Mouse (Mus musculus): ENCODE measurements around the gene Klf16. TPM values are rescaled to one million over a fixed set of nuclear protein-coding genes. Genes with fewer than 3 reads are reported as not detected.

Klf16 gene
- polyA plus RNA-seq (2014; fragmentation: Nextera tagmentation; extraction: Ambion mirVana) = 4.5 and 5.5 TPM in 2 replicates

- H3K27ac ChIP-seq (replicated peaks; ENCODE audit: low read depth, low read length) = peak within 1 kb of the TSS; percentile 74
- 1% methylated on average over 54 of the region's 97 CpGs for WGBS
- no peaks in the 10 kb centered on the region for H3K36me3 ChIP-seq (replicated peaks; ENCODE audit: control insufficient read depth, insufficient read depth, low read depth, low read length)
- H3K9ac ChIP-seq (replicated peaks; ENCODE audit: low read length) = peak within 1 kb of the TSS; percentile 73
- H3K4me2 ChIP-seq (ENCODE audit: low read depth, low read length) = peak within 1 kb of the TSS; percentile 98
- ATAC-seq (replicated peaks; ENCODE audit: insufficient number of reproducible peaks, low FRiP score, low TSS enrichment, low read depth) (peak; percentile 69), DNase-seq (ENCODE audit: low spot score) (peak; percentile 96)
- H3K4me3 ChIP-seq (ENCODE audit: low read depth, low read length) = peak within 1 kb of the TSS; percentile 78
- no peaks in the 10 kb centered on the region for H3K9me3 ChIP-seq (replicated peaks; ENCODE audit: control insufficient read depth, low read length)
- H3K4me1 ChIP-seq (ENCODE audit: control insufficient read depth, insufficient read depth, low read length) = no peaks in the 10 kb centered on the region; the same call in none of the 2 replicates
- no peaks in the 10 kb centered on the region for H3K27me3 ChIP-seq (ENCODE audit: control insufficient read depth, insufficient read depth, low read length)
These were observed at the start of gene Klf16 for GRCm38 (mm10) chr10:80577195-80578130. Gene Klf16 (minus strand): TSS chr10:80577321.

- H3K27ac ChIP-seq (replicated peaks; ENCODE audit: low read depth, low read length) = no peak overlapping the region
- no peak for ATAC-seq (replicated peaks; ENCODE audit: insufficient number of reproducible peaks, low FRiP score, low TSS enrichment, low read depth)
- H3K4me3 ChIP-seq (ENCODE audit: low read depth, low read length) = no peak overlapping the region
- H3K9ac ChIP-seq (replicated peaks; ENCODE audit: low read length) = no peak overlapping the region
- H3K27me3 ChIP-seq (ENCODE audit: control insufficient read depth, insufficient read depth, low read length) = no peaks in the 10 kb centered on the region
- DNase-seq (ENCODE audit: low spot score) = no peak
- no peaks in the 10 kb centered on the region for H3K9me3 ChIP-seq (replicated peaks; ENCODE audit: control insufficient read depth, low read length)
- WGBS = 95% methylated on average over 4 of the region's 4 CpGs
- H3K4me2 ChIP-seq (ENCODE audit: low read depth, low read length) = no peak overlapping the region
- H3K36me3 ChIP-seq (replicated peaks; ENCODE audit: control insufficient read depth, insufficient read depth, low read depth, low read length) = peaks cover 2% of the 10 kb centered on the region; the same call in 1 of the 2 replicates
- H3K4me1 ChIP-seq (ENCODE audit: control insufficient read depth, insufficient read depth, low read length) = peaks cover 7% of the 10 kb centered on the region; the same call in 1 of the 2 replicates
These were observed 48.6 kb upstream of the Klf16 start for GRCm38 (mm10) chr10:80625764-80626163.

- Histone ChIP-seq H3K27me3 (ENCODE audit: control insufficient read depth, insufficient read depth, low read length) (no peaks in the 10 kb centered on the region), H3K4me2 (ENCODE audit: low read depth, low read length) (peak overlapping the region; percentile 85), H3K9ac (replicated peaks; ENCODE audit: low read length) (peak overlapping the region; percentile 84), H3K4me3 (ENCODE audit: low read depth, low read length) (peak overlapping the region; percentile 90), H3K4me1 (ENCODE audit: control insufficient read depth, insufficient read depth, low read length) (peaks cover 4% of the 10 kb centered on the region; the same call in 1 of the 2 replicates), H3K27ac (replicated peaks; ENCODE audit: low read depth, low read length) (peak overlapping the region; percentile 82), H3K9me3 (replicated peaks; ENCODE audit: control insufficient read depth, low read length) (no peaks in the 10 kb centered on the region), H3K36me3 (replicated peaks; ENCODE audit: control insufficient read depth, insufficient read depth, low read depth, low read length) (no peaks in the 10 kb centered on the region)
- 13% methylated on average over 15 of the region's 15 CpGs for WGBS
- DNase-seq (ENCODE audit: low spot score) (peak; percentile 71), ATAC-seq (replicated peaks; ENCODE audit: insufficient number of reproducible peaks, low FRiP score, low TSS enrichment, low read depth) (no peak)
These were observed 46.5 kb upstream of the Klf16 start for GRCm38 (mm10) chr10:80623457-80624191.

GRCm38 (mm10) chr10:80622661-80623456 is 45.7 kb upstream of the Klf16 start, which contains the start of gene Csnk1g2:
Gene Csnk1g2 (plus strand): TSS chr10:80622838.
- Histone ChIP-seq H3K27ac (replicated peaks; ENCODE audit: low read depth, low read length) (peak within 1 kb of the TSS; percentile 82), H3K4me3 (ENCODE audit: low read depth, low read length) (peak within 1 kb of the TSS; percentile 90), H3K9ac (replicated peaks; ENCODE audit: low read length) (peak within 1 kb of the TSS; percentile 84), H3K4me2 (ENCODE audit: low read depth, low read length) (peak within 1 kb of the TSS; percentile 85), H3K27me3 (ENCODE audit: control insufficient read depth, insufficient read depth, low read length) (no peaks in the 10 kb centered on the region), H3K9me3 (replicated peaks; ENCODE audit: control insufficient read depth, low read length) (no peaks in the 10 kb centered on the region), H3K4me1 (ENCODE audit: control insufficient read depth, insufficient read depth, low read length) (peaks cover 4% of the 10 kb centered on the region; the same call in 1 of the 2 replicates), H3K36me3 (replicated peaks; ENCODE audit: control insufficient read depth, insufficient read depth, low read depth, low read length) (no peaks in the 10 kb centered on the region)
- WGBS = under 1% methylated on average over 82 of the region's 85 CpGs
- peak; percentile 52 for DNase-seq (ENCODE audit: low spot score)
- peak; percentile 12; the same call in 1 of the 2 replicates for ATAC-seq (replicated peaks; ENCODE audit: insufficient number of reproducible peaks, low FRiP score, low TSS enrichment, low read depth)

GRCm38 (mm10) chr10:80621940-80622660 is 45.0 kb upstream of the Klf16 start:
- Histone ChIP-seq H3K4me3 (ENCODE audit: low read depth, low read length) (peak overlapping the region; percentile 90), H3K27ac (replicated peaks; ENCODE audit: low read depth, low read length) (peak overlapping the region; percentile 78), H3K36me3 (replicated peaks; ENCODE audit: control insufficient read depth, insufficient read depth, low read depth, low read length) (no peaks in the 10 kb centered on the region), H3K9ac (replicated peaks; ENCODE audit: low read length) (peak overlapping the region; percentile 84), H3K27me3 (ENCODE audit: control insufficient read depth, insufficient read depth, low read length) (no peaks in the 10 kb centered on the region), H3K4me2 (ENCODE audit: low read depth, low read length) (peak overlapping the region; percentile 60), H3K4me1 (ENCODE audit: control insufficient read depth, insufficient read depth, low read length) (peaks cover 4% of the 10 kb centered on the region; the same call in 1 of the 2 replicates), H3K9me3 (replicated peaks; ENCODE audit: control insufficient read depth, low read length) (no peaks in the 10 kb centered on the region)
- ATAC-seq (replicated peaks; ENCODE audit: insufficient number of reproducible peaks, low FRiP score, low TSS enrichment, low read depth) = peak; percentile 91
- DNase-seq (ENCODE audit: low spot score) = peak; percentile 100
- under 1% methylated on average over 64 of the region's 64 CpGs for WGBS

- Histone ChIP-seq H3K4me1 (ENCODE audit: control insufficient read depth, insufficient read depth, low read length) (peaks cover 4% of the 10 kb centered on the region; the same call in 1 of the 2 replicates), H3K27me3 (ENCODE audit: control insufficient read depth, insufficient read depth, low read length) (no peaks in the 10 kb centered on the region), H3K4me2 (ENCODE audit: low read depth, low read length) (peak overlapping the region; percentile 60), H3K9ac (replicated peaks; ENCODE audit: low read length) (peak overlapping the region; percentile 25), H3K9me3 (replicated peaks; ENCODE audit: control insufficient read depth, low read length) (no peaks in the 10 kb centered on the region), H3K36me3 (replicated peaks; ENCODE audit: control insufficient read depth, insufficient read depth, low read depth, low read length) (no peaks in the 10 kb centered on the region), H3K27ac (replicated peaks; ENCODE audit: low read depth, low read length) (0 out of 2 replicates have a peak overlapping the region, but pooled peaks have one; percentile 8), H3K4me3 (ENCODE audit: low read depth, low read length) (peak overlapping the region; percentile 90)
- WGBS = 5% methylated on average over 9 of the region's 9 CpGs
- no peak for DNase-seq (ENCODE audit: low spot score)
- ATAC-seq (replicated peaks; ENCODE audit: insufficient number of reproducible peaks, low FRiP score, low TSS enrichment, low read depth) = no peak
These were observed 44.5 kb upstream of the Klf16 start for GRCm38 (mm10) chr10:80621690-80621939.
